Mouse (Mus musculus): ENCODE measurements around the gene Ap2b1.

The Ap2b1 gene

DNA sequence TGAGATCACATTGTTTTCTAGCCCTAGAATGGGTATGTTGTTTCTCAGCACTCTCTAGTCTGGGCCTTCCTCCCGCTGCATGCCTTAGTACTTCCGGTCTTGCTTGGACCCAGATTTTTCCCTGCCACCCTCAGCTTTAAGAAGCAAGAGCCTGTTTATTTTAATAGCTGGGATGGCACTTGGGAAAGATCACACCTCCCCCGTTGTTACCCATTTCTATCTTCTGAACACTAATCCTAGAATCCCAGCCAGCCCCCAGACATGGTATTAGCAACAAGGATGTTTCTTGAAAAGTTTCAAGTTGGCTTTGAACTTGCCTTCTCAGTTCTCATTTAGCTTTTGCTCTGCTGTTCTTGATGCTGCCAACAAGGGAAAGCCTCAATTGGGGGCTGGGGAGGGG lies 107.6 kb downstream of the Ap2b1 start:
- DNase-seq = no peak

DNA sequence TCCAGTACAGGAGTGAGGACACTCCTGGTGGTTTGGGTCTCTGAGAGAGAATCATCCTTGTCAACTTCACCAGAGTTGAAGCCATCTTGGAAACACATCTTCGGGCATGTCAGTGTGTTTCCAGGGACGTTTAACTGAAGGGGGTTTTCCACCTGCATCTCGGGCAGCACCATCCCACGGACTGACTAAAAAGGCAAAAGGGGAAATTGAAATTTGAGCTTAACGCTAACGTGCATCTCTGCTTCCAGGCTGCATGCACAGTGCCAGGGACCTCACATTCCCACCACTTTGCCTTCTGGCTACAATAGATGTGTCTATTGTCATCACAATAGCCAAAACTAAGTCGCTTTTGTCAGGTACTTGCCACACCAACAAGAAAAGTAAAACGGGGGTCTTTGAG lies 109.4 kb downstream of the Ap2b1 start:
- no peak for DNase-seq

DNA sequence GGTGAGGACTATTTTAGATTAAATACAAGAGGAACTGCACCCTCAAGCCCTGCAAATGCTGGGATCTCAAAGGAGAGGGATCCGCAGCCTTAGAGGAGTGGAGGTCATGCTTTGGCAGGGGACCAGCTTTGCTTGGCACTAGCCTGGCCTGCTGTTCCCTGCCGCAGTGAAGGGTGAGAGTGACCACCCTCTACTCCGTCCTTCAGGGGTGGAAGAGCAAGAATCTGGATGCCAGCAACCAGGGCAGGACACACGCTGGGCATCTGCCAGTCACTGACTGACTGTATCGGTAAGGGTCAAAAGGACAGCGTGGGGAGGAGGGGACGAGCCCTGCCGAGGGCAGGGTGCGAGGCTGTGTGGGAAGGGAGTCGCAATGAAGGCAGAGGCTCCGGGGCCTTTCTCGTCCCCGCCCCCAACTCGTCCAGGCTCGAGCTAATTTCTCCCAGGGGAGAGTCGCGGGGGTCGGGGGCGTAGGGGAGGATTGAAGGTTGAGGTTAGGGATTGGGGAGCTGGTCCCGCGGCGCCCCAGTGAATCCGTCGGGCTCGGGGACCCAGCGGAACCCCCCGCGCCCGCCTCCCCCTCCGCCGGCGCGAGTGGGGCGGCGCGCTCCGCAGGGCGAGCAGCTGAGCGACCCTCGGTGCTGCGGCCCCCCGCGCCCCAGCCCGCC lies 110.4 kb downstream of the Ap2b1 start, which contains the start of gene Rasl10b:
Gene Rasl10b, plus strand, starts transcription at position 51 of the 668 bp plus-strand sequence.
- peak; percentile 64 for DNase-seq

DNA sequence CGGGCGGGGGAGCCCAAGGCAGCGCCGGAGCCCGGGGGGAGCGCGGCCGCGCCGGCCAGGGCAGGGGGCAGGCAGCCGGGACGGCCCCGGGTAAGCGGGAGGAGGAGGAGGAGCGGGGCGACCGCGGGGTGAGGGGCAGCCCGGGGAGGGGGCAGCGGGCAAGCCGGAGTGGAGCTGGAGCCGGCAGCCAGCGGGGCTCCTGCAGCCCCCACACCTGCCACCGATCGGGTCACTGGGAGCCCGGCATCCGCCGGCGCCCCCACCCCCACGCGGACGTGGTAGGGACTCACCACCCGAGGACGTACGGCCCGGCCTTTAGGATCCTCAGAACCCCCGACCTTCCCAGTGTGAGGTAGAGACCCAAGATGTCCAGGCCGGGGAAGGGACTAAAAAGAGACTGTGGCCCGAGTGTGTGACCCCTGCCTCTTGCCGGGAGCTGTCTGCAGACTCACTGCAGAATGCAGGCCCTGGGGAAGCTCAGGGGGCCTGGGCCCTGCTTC lies 111.0 kb downstream of the Ap2b1 start:
- DNase-seq = peak; percentile 42

DNA sequence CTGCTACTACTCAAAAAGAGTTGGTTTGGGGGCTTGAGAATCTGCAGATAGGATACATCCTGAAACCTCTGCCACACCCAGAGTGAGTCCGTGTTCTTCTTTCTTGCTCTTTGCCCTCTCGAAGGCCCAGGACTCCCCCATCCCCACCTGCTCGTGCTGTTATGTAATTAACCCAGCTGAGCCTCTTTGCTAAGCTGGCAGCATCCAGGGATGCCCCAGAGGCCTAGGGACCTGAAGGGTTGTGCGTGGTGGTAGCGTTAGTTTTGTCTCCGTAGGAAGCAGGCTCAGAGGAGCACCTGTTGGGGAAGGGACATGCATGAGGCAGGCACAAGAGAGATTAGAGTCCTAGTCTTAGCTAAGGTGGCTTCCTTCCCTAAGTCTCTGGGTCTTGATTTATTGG lies 111.7 kb downstream of the Ap2b1 start:
- DNase-seq = no peak

DNA sequence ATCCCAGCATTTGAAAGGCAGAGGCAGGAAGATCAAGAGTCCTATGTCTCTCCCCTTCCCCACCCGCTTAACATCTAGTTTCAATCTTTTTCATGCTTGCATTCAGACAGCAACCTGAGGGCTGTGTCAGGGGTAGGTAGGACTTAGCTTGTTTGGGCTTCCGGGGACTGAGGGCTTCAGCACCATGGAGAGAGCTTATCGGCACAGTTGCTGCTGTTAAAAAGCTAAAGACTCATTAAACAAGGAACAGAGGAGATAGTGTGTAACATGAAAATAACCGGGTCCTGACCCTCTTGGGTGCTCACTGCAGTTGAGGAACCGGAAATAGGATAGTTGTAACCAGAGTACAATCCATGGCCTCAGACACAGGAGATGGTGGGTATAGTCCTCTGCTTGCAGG lies 118.3 kb downstream of the Ap2b1 start:
- no peak for DNase-seq

DNA sequence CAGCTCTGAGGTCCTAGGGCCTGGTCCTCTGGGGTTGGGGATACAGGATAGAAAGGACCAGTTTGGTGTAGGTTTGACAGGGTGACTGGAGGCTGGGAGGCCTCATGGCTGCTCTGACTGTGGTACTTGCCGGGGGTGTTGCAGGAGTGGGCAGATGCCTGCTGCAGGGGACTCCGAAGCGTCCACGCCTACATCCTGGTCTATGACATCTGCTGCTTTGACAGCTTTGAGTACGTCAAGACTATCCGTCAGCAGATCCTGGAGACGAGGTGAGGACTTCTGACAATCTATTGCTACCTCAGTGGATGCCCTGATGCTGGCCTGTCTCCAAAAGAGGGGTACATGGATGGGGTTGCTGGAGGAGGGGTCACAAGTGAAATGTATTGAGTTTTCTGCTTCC lies 118.9 kb downstream of the Ap2b1 start:
- DNase-seq = no peak

DNA sequence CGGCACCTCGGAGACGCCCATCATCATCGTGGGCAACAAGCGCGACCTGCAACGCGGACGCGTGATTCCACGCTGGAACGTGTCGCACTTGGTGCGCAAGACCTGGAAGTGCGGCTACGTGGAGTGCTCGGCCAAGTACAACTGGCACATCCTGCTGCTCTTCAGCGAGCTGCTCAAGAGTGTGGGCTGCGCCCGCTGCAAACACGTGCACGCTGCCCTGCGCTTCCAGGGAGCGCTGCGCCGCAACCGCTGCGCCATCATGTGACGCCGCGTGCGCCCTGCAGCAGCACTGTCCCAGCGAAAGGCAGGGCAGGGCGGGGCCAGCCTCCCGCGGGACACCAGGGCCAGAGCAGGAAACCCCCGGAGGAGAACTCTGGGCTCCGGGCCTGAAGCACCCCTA lies 119.7 kb downstream of the Ap2b1 start:
- DNase-seq = peak; percentile 57

DNA sequence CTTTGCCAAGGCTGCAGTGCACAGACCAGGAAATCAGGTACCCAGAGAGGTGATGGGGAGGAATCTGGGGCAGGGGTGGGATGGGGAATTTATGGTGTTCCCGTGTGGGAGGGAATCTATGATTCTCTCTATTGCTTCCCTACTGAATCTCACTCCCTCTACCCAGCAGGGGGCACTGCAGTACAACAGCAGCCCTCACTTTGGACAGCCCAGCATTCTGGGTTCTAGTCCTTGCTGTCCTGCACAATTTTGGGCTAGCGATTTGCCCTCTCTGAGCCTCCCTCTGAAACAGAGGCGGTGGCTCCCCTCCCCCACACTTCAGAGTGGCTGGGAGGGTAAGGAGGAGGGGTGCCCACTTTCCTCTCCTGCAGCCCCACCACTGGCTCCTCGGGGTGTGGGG lies 121.5 kb downstream of the Ap2b1 start:
- DNase-seq = peak; percentile 67

DNA sequence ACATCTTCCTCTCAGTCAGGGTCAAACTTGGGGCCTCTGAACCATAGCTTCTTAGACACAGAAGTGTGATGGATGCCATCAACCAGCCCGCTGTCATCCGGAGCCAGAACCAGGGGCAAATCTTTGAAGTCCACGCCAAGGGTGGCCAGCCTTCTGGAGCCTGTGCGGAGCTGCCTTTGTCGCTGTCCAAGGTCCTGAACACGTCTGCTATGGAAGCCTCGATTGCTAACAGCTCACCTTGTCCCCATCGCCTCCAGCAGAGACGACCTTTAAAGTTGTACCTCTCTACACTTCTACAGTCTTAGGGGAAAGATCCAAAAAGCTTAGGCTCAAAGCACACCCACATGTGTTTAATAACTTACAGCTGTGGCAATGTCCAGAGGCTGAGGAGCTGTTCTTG lies 122.5 kb downstream of the Ap2b1 start:
- peak; percentile 51 for DNase-seq

DNA sequence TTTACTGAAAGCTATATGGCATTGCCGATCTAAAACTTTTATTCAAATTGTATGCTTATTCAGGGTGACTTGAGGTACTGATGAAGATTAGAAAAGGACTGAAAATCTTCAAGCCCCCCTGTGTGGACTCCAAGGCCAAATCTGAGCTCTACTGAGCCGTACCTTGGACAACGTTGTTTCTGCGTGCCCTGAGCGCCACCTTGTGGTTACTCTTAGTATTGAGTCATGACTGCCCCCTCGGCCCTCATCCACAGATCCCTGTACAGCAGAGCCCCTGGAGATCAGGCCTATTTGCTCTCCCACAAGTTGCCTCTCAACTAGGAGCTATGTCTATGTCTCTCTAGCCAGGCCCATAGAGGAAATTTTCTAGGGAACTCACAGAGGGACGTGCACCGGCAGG lies 125.9 kb downstream of the Ap2b1 start:
- peak; percentile 81 for DNase-seq

DNA sequence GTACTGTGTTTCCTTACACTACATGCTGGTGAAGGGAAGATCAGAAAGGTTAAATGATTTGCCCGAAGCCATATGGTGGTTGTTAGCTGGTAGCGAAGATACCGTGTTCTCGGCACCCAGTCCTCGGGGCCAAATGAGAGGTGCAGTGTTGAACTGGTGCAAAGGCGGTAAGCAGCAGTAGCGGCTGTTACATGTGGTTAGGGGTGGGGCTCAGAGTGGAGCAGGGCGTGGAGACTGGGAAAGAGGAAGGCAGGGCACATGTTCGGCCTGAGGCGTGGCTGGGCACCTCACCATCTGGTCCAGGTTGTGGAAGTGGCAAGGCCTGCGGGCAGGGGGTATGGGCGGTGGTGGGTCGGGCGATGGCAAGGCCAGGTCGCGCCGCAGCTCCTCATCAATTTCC lies 128.1 kb downstream of the Ap2b1 start:
- no peak for DNase-seq

DNA sequence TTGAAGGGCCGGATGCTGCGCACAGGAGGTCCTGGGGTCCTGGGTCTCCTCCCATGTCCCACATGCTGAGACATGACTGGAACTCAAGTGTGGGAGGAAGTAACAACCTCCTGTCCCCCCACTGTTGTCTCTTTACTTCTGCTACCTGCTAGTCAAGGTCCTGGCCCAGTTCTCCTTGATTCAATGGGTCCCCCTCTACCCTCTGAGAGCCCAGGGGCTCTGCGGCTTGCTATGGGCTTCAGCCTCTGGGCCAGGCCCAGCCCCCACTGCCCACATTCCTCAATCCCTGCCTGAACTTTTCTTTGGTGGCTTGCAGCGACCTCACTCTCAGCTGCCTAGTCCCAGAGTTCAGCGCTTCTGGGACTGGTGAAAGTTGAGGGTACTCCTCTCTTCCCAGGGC lies 130.5 kb downstream of the Ap2b1 start, which contains the start of gene Gas2l2:
Gene Gas2l2, minus strand, starts transcription at position 101 of the 400 bp plus-strand sequence.
- DNase-seq = no peak

DNA sequence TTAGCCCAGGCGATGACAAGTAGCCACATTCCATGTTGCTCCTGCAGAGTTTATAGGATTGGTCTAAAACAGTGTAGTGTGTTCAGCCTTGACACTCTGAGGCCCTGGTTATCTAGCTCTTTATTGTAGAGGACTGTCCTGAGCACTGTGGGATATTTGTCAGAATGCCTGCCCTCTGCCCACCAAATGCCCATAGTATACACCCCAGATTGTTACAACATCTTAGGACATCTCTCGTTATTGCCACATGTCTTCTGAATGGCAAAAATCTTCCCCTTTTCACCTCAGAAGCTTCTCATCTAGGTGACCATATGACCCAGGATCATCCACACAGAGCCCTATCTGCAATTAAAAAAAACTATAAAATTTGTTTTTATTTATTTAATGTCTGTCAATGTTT lies 133.7 kb downstream of the Ap2b1 start:
- no peak for DNase-seq

DNA sequence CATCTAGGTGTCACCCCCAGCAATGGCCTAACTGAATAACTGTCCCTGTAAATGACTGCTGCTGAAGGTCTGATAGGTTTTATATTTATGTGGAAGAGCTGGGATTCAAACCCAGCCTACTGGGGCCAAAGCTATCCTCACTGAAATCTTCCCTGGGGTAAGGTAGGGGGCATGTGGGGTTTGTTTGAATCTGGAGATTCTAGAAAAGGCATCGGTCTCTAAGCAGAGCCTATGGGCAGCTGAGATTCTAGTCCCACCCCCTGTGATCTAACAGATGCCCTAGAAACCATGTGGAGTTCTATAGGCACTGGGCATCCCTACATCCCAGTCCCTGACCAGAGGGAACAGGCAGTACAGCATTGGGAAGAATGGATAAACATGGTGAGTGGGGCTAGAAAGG lies 138.6 kb downstream of the Ap2b1 start, which contains the start of gene 1700020L24Rik:
Gene 1700020L24Rik, plus strand, starts transcription at position 301 of the 400 bp plus-strand sequence.
- DNase-seq = no peak

DNA sequence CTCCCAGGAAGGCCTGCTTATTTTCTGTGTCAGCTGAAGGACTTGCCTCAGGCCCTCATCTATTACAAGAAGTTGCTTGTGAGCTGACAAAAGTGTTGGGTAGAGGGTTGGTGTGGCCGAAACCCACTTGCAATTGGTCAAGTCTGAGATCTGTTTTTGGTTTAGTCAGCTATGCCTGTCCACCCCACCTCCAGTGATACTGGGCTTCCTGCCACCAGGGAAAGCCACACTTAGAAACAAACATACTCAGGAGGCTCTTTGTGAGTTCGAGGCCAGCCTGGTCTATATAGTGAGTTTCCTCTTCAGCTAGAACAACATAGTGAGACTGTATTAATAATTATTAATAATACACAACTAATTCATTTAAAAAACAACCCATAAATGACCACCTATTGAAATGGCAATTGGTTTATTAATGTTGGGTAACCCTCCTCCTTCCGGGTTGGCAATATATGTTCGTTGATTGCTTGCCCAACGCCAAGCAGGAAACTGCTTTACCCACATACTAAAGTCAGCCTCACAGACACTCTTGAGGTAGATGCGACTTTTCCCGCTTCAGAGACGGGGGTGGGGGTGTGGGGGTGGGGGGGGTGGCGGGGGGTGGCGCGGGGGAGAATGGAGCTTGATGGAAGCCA lies 140.7 kb downstream of the Ap2b1 start:
- no peak for DNase-seq

DNA sequence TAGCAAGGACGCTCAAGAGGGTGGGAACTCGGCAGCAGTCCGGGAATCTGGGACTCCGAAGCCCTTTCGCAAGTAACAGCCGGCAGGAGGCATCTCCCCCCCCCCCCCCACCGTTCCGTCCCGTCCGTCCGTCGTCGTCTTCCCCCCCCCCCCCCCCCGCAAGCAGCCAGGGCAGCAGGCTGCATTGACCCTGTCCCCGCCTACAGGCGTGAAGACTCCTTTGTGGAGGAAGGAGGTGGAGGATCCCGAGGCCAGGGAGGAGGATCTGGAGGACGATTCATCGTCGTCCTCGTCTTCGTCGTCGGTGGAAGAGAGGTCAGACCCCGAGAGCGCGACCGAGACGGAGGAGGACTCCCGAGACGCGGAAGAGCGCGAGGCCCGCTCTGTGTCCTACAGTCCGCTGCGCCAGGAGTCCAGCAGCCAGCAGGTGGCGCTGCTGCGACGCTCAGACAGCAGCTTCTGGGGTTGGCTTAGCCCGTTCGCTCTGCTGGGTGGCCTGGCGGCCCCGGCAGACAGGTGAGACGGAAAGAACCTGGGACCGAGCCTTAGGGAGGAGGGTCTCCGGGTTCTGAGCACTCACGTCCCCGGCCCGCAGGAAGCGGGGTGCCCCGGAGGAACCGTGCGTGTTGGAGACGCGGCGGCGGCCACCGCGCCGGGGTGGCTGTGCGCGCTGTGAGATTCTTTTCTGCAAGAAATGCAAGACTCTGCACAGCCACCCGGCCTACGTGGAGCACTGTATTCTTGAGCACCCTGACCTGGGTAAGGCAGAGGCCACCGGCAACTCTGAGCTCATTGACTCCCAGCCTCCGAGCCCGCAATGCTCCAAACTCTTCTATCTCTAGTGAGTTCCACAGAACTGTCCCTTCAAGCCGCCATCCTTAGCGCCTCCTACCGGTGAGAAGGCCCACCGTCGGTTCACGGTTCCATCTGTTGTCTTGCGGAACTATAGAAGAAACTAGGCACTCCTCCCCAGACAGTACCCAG lies 141.5 kb downstream of the Ap2b1 start:
- DNase-seq = peak; percentile 88

DNA sequence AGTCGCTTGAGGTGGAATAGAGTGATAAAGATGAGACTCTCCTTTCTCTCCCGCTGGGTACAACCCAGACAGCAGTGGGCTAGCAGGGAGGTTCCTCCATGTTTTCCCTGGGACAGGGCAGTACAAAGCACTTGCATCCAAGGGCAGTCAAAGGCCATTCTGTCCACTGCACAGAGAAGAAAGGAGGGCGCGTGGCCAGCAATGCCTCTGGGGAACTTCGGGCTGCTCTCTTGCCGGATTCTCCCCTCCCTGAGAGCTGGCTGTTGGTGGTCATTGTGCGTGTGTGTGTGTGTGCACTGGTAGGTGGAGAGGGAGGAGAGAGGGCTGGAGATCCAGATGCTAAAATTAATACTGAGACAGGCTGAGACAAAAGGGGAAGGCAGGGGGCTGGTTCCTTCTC lies 142.4 kb downstream of the Ap2b1 start:
- no peak for DNase-seq

DNA sequence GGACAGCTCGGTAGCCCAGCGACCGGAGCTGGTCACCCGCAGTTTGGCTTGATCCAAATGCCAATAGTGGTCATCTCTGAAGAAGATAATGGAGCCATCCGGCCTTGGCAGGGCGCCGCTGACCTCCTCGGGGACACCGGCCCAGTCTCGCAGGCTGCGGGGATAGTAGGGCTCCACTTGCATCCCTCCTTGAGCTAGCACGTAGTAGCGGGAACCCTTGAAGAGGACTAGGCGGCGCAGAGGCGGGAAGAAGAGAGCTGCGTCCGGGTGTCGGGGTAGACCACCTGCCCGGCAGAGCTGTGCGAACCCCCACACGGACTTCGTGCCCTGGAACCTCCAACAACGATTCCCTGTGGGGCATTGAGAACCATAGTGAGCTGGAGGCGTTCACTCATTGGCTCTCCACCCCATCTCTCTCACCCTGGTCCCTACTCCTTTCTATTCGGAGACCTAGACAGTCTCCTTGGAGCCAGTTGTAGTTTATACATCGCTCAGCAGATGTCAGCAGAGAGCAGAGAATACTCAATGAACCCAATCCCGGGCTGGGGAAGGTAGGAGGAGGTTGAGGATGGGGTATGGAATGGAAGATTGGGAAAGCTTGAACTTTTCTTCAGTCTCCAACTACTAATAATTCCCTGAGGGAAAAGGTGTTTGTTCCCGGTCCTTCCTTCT lies 143.9 kb downstream of the Ap2b1 start:
- peak; percentile 80 for DNase-seq

DNA sequence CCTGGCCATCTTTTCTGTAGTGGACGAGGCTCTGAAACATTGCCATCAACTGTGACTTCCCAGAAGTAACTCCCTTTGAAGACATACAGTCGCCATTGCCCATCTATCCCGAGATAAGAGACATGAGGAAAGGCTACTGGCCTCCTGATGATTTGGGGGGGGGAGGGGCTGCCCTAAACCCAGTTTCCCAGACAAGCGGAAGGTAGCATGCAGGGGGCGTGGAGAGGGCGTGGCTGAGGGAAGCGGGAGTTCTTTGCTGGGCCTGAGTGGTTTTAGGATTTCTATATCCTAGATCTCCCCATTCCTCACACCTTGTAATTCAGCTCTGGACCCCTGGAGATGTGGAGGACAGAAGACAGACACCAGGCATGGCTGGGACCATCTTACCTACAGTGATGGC lies 145.0 kb downstream of the Ap2b1 start:
- DNase-seq = no peak

DNA sequence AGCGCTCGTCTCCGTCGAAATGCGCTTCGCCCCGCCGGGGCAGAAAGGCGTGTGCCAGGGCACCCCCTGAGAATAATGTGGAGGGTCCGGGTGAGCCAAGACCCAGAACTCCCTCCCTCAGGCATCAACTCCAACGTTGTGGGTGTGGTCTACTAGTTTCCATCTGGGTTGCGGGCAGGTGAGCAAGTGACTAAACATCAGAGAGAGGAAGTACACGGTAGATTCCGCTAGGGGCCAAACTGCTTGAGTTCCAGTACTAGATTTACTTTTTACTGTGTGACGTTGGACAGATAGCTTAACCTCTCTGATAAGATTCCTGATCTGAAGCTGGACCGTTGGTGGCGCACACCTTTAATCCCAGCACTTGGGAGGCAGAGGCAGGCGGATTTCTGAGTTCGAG lies 146.2 kb downstream of the Ap2b1 start:
- no peak for DNase-seq

DNA sequence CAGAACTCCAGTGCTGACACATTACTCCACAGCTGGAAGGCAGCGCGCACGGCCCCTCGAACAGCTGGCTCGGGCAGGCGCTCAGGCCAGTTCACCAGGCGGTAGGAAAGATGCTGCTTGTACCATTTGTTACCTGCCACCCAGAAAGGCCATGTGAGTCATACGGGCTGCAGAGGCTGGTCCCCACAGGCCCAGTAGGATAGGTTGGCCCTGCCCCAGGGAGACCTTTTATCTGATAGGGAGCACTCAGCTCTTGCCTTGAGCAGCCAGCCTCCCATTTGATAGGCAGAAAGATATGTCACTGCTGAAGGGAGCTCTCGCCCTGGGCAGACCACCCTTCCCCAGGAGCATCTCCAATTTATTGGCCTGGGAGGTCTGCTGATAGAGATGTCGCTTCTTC lies 148.8 kb downstream of the Ap2b1 start:
- DNase-seq = no peak

All from right cerebral cortex, postnatal 4 days (tissue).